Mouse (Mus musculus): ENCODE results near the gene Golga7b.

The Golga7b gene

DNA sequence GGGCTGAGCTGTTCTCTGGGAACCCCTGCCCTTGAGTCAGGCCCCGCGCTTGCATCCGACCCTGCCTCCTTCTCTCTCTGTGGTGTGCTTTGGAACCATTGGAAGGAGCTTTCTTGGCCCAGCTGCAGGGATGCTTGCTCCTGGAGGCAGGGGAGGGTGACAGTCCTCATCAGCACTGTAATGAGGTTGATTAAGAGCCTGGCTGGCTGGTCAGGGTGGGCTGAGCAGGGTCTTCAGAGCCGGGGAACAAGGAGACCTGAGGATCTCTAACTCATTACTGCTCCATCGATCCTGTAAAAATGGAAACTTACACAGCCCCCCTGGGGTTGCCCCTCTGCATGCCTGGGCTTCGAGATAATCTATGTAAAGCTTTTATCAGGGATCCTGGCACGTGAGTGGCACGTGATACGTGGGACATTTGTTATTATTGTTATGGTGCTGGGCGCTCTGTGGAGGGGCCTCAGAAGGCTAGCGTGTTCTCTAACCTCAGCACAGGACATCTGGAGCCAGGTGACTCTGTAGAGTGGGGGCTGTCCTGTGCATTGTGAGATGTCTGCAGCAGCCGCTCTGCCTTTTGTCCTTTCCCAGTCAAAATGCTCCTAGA, 55.9 kb downstream of the Golga7b start:
- no peak for DNase-seq (ENCODE audit: low read depth, low spot score)

GRCm38 (mm10) chr19:42304506-42304905, 57.1 kb downstream of the Golga7b start:
- DNase-seq (ENCODE audit: low read depth, low spot score) = no peak

- no peak for DNase-seq (ENCODE audit: low read depth, low spot score)
These were observed 58.4 kb downstream of the Golga7b start for GRCm38 (mm10) chr19:42305746-42306145.

DNA sequence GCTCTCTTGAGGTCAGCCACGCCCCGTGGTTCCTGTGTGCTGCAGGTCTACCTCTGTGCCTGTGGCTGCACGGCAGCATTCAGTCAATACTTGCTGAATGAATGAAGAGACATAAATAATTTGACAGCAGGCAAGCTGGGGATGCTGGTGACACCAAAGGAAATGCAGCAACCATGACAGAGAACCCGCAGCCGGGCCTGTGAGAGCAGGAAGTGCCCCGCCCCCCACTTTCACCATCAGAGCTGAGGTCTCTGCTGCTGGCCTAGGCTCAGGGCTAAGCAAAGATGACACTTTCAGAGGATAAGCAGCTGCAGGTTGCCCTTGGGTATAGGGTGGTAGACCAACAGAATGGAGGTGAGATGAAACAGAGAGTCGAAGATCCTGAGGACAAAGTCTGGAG, 58.8 kb downstream of the Golga7b start:
- no peak for DNase-seq (ENCODE audit: low read depth, low spot score)

GRCm38 (mm10) chr19:42307019-42307418, 59.6 kb downstream of the Golga7b start:
- peak; percentile 90 for DNase-seq (ENCODE audit: low read depth, low spot score)

DNA sequence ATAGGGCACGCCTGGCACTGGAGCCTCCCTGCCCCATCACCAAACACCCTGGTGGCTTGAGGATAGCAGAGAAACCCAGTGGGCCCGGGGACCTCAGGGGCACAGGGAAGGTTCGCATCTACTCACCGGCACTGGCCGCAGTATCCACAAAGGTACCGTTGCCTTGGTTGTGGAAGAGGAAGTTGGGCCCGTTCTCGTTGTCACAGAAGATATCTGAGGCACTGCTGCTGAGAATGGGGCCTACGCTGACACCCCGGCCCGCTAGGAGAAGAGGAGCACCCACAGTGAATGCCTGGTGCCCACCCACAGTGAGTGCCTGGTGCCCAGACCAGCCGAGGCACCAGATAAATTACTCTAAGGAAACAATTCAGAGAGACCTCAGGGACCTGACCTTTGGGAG, 61.6 kb downstream of the Golga7b start:
- no peak for DNase-seq (ENCODE audit: low read depth, low spot score)

DNA sequence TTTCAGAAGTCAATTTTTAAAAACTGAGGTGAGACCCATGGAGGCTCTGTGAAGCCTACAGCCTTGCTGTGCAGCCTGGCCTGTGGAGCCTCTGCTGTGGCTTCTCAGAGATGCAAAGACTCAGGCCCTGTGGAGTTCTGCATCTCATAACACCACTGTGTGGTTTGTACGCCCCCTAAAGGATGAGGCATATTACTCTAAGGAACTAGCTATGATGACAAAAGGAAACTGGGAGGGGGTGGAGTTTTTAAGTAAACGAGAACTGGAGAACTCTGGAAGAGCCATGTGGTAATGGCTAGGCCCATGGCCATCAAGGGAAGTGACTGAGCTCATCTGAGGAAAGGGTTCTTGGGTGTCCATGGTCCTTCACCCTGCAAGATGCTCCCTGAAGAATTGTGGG, 64.0 kb downstream of the Golga7b start:
- peak; percentile 62 for DNase-seq (ENCODE audit: low read depth, low spot score)

- DNase-seq (ENCODE audit: low read depth, low spot score) = no peak
These were observed 64.8 kb downstream of the Golga7b start for GRCm38 (mm10) chr19:42312191-42312590.

- peak; percentile 33 for DNase-seq (ENCODE audit: low read depth, low spot score)
These were observed 67.8 kb downstream of the Golga7b start for GRCm38 (mm10) chr19:42315070-42315679.

DNA sequence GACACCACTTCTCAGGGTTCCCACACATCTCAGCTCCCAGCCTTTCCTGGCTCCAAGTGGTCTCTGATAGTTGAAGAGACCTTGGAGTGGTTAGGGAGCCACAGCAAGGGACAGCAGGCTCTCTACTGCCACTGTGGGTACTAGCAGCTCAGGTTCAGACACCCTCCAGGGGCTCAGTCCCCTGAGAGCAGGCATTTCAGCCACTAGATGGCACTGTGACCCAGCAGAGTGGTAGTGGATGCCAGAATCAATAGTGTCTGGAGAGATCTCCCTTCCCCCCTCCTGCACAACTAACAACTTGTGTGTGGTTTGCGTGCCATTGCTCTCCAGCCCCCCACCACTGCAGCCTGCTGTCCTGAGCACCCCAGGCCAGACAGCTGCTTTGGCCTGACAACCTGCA, 68.5 kb downstream of the Golga7b start:
- peak; percentile 93 for DNase-seq (ENCODE audit: low read depth, low spot score)

- no peak for DNase-seq (ENCODE audit: low read depth, low spot score)
These were observed 69.2 kb downstream of the Golga7b start for GRCm38 (mm10) chr19:42316525-42316924.

DNA sequence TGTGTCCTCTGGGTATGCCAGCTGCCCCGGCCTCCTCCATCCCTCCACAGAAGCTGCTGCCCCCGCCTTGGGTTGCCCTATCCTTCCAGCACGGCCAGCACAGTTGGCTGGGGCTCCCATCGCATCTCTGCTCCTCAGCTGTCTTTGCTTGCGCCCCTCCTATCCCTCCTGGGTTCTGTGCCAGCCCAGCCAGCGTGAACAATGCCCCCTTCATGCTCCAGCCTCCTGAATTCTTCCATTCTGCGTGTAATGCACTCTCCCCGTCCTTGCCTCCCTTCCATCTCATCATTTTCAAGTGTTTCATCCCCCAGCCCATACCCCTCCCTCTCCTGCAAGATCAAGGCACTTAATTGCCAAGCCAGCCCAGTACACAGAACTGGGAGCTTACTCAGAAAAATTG, 69.6 kb downstream of the Golga7b start:
- no peak for DNase-seq (ENCODE audit: low read depth, low spot score)

DNA sequence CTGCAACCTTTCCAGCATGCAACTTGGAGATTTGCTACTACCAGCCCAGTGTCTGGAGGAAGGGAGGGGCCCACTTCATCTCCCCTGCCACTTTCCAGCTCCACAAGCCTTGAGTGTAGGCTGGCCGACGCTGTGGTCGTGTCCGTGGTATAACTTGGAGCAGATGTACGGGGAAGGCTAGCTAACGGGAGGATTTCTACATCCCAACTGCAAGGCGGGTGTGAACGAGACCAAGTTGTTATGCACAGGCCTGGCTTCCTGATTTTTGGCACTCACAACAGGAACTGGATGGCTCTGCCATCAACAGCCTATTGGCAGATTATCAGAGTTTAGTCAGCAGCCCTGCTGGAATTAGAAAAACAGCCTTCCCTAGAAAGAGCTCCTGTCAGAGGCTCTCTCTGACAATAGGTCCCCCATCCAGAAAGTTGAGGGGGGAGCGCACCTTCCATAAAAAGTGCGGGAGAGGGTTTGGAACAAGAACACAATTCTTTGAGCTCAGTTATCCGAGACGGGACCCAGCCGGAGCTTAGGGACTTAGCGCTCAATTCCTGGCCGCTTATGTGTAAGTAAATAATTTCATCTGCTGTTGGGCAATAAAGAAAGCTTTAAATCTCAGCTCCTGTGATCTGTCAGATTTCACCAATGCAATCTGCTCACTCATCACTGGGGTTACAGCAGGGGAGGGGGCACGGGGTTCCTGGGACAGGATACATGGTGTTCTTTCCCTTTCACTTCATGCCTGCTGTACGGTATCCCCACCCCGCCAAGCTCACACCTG, 70.5 kb downstream of the Golga7b start:
- DNase-seq (ENCODE audit: low read depth, low spot score) = no peak
